Mouse (Mus musculus): Measurements from ENCODE around the gene Hmgb3. TPM values are rescaled to one million over a fixed set of nuclear protein-coding genes. Genes with fewer than 3 reads are reported as not detected.

Hmgb3 gene
- polyA plus RNA-seq, 1 experiment from 2014 or later = 542 TPM

Small RNAs within 50 kb of the gene (microRNA-seq; reads per million reads assigned to microRNA genes)
- gene Gm23945 = not detected

Other genes with a start within 250 kb of the Hmgb3 start
- gene Mtmr1, start 191.2 kb upstream of the Hmgb3 start, polyA plus RNA-seq (2015; fragmentation: Nextera tagmentation; extraction: Ambion mirVana) = 16.3 and 16.6 TPM in 2 replicates
- 81.2 and 84.4 TPM in 2 replicates for gene Cd99l2, start 63.1 kb upstream of the Hmgb3 start, polyA plus RNA-seq (2015; fragmentation: Nextera tagmentation; extraction: Ambion mirVana)
- 2.6 and 3.5 TPM in 2 replicates for gene Gpr50, start 107.7 kb downstream of the Hmgb3 start, polyA plus RNA-seq (2015; fragmentation: Nextera tagmentation; extraction: Ambion mirVana)